Mouse (Mus musculus) ovary, postnatal 14 days (tissue): ENCODE results near the gene Gda.

Source experiments
- DNase-seq: peaks from one replicate; pipeline ENCODE4 v3.0.0; 2022; ENCODE audit warnings: low spot score

Gda gene

DNA sequence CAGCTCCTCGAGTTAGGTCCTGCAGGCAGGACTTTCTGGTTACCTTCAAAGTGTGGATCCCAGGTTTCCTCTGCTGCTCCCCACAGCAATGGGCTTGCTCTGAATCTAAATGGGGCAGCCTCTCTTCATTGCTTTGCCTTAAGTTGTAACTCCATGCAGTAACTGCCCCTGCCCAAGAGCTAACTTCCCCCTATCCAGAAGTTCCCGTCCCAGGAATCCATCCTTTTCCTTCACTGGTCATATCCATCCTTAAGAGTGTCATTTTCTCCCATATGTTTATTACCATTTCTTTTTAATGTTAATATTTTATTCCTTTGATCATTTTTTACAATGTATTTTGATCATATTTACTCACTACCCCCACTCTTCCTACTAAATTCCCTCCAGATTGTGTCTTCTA is at the start of gene Gda:
Gene Gda (minus strand): TSS at position 101 of the 400 bp plus-strand sequence.
- DNase-seq = no peak

DNA sequence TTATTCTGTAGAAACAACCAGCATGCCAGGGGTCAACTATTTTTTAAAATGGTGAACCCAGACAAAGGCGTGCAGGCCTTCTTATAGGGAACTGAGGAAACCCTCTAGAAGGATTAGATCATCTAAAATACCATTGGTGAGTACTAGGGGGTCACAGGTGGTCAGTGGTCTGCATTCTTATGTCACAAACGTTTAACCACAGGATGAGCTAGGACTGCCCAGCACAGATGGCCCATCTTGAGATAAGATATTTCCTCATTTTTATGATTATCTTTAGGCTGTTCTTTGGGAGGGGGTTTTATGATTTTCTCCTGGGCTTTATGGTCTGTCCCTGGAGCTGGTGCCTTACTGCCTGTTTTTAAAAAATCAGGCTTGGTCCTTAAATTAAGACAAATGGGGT is 47.0 kb upstream of the Gda start:
- DNase-seq = no peak

DNA sequence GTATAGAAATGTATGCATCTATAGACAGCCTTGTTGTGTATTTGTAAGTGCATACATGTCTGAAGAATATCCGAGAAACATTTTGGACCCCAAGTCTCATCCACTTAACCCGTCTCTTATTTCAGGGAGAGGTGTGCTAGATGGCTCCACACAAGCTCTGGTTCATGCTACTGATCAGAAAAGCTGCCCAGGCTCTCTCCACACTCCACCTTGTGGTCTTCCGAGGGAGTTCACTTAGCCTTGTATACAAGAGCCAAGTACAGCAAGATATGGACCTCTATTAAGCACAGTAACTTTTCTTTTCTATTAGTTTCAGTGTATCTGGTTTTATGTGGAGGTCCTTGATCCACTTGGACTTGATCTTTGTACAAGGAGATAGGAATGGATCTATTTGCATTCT is 36.9 kb upstream of the Gda start:
- DNase-seq = peak; percentile 26

DNA sequence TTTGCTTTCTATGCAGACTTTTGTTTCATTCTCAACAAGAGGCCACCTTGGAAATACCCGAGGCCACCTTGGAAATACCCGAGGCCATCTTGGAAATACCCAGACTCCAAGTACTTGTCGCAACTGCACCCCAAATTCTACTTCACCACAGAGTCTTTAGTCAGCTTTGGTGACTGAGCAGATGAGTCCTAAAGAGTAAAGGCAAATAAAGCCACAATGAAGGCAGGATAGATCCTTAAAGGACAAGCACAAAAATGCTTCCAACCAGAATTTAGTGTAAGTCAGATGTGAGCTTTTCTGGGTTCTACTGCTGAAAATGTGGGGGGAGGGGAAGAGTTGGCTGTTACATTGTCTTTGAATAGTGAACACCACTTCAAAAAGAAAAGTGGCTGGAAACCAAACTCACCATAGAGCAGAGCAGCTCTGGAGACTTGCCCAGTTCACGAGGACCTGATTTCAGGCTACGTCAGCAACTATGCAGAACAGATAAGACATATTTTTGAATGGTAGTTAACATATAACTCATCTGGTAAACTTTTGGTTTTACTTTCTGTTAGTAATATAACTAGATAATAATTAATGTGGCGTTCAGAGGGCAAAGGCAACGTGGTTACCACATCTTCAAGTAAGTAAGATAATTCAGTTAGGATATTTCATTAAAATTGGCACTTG is 34.5 kb upstream of the Gda start:
- no peak for DNase-seq

DNA sequence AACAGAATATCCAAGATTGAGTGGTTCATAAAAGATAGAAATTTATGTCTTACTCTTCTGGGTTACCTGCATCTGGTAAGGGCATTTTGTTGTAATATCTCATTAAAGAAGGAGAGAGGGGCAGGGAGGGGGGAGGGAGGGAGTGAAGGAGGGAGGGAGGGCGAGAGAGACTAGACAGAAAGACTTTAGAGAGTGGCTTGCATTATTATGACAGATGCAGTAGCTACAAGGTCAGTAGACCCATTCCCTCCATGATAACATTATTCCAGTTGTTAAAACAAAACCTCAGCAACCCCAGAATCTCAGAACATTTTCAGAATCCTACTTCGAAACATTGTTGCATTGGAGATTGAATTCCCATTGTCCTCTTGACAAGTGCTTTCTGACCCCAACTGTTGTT is 33.9 kb upstream of the Gda start:
- DNase-seq = no peak

DNA sequence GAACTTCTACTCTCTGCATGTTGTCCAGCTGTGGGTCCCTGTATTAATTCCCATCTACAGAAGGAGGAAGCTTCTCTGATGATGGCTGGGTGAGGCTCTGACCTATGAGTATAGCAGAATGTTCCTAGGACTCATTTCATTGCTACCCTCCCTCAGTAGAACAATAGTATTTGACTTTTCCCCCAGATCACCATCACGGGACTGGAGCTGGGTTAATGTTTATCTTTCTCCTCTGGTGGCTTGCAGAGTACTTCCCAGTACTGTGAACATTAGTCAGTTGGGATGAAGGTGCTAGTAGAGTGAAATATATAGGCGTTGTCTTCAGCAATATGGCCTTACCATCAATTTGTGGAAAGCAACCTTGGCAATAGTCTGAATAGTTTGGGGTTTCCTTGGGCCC is 31.5 kb upstream of the Gda start:
- no peak for DNase-seq

DNA sequence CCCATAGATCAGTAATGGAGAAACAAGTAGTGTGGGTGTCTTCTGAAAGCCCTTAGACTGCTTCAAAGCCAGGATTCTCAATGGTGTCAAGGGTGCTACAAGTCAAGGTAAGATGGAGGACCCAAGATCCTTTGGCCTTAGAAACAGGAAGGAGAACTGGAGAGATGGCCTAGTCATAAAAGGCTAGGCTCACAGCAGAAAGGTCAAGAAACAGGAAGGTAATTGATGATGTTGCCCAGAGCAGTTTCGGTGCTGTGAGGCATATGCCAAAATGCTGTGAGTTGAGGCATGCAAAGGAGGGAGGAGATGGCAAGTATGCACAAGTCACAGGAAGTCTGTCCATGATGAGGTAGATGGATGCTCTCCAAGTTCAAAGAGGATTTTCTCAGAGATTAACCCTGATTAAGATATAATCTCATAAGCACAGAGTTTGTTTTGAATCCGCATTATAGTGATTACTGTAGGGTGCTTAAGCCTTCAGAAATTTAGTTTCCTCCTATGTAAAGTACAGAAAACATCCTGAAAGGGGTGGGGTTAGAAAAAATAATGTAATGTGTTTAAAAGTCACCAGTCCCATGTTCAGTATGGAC is 26.2 kb upstream of the Gda start:
- no peak for DNase-seq

DNA sequence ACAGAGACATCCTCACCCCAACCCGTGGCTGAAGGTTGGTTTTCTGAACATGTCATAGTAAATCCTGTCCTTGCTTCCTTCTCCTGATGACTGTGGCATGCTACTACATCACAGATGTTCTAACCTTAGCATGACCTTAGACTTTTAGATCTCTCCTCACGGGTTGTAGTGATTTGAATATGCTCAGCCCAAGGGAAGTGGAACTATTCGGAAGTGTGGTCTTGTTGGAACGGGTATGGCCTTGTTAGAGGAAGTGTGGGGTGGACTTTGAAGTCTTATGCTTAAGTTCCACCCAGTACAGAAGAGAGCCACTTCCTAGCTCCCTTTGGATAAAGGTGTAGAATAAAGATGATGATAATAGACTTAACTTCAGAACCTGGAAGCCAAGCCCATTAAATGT is 22.6 kb upstream of the Gda start:
- DNase-seq = no peak

DNA sequence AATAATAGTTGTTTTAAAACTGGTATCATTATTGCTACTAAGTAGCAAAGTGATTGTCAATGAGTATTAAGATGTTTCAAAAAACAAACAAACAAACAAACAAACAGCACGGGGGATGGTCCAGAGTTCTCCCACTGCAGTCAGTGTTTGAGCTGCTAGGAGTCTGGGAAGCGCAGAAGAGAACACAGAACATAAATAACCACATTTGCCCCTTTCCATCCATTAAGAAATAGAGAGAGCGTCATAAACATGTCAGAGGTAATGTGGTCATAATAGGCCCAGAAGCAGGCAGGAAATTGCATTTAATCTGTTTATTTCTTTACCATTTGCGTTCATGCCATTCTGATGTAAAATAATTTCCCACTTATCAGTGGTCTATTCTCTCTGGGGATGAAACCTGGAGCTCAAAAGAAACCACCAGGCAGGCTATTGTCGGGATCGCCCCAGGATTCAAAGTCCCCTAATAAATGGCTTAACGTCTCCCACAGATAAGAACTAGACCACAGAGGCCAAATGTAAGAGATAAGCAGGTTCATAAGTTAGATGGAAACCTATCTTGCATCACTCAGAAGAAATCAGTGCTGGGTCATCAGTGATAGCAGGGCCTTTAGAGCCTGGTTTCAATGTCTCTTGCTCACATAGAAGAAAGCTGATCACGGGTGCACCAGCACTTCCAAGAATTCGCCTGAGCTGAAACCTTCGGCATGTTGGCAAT is 20.7 kb upstream of the Gda start:
- DNase-seq = no peak

DNA sequence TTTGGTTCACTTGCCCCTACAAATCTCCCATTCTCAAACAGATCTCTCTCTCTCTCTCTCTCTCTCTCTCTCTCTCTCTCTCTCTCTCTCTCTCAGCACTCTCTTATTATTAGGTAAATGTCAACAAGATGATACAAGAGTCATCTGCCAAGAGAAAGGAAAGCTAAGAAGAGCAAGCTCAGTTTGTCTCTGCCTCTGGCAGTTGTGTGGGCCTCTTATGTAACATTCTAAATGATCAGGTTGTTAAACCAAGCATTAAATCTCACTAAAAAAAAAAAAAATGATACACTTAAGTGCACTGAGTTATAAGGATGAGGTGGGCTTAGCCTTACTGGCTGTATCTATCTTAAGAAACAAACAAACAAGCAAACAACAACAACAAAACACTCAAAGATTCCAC is 18.1 kb upstream of the Gda start:
- no peak for DNase-seq

DNA sequence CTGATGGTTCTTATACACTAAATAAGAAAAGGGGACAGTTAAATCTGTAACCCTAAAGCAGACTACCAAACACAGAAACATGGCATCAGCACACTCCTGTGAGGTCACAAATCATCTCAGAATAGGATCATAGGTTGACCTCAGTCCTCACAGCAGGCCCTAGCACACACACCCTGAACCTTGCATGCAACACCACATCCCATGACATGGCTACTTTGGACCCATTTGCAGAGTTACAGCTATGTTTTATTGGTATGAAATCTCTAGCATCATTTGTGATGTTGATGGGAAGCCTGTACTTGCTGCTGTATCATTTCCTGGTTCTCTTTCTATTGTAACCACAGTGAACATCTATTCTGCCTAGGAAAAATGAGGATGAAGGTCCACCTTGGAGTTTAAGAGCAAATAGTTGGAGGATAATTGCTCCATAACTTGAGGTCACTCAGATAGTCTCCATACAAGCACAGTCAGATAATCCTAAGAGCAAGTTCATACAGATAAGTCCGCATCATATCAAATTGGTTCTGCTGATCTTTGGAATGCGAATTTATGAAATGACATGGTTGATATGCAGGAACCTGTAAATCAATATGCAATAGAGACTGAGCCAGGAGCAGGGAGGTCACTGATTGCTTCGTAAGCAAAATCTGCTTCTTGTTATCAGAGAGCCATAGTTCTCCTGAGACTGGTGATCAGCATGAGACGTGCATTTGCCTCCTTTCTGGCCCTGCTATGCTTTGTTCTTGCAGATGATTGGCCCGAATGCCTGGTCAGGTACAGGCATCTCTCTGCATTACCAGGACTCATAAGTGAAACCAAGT is 14.1 kb upstream of the Gda start:
- no peak for DNase-seq

DNA sequence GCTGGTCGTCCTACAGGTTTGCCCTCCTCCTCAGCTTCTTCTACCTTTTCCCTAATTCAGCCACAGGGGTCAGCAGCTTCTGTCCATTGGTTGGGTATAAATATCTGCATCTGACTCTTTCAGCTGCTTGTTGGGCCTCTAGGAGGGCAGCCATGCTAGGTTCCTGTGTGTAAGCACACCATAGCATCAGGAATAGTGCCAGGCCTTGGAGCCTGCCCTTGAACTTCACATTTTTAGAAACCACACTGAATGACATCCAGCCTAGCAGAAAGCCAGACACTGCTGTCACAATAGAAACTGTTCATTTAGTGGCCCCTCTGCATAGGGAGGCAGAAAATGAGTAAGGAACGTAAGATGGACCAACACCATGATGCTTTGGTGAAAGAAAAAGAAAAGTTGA is 8.9 kb upstream of the Gda start:
- DNase-seq = no peak

DNA sequence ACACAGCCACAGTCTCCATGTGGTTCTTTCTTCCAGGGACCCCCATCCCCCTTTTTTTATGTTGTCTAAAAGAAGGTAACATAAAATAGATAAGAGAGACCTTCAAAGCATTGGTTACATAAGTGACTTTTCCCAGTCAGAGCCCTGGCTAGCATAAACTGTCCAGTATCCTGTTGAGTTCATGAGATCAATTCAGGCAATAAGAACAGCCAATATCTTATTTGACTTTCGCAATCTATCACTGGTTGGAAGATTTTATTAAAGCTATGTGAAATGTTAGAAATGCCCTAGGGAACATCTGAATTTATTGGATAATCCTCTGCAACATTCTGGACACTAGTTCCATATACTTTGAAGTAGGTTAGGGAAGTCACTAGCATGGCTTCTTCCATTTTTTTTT is 7.8 kb upstream of the Gda start:
- DNase-seq = no peak

DNA sequence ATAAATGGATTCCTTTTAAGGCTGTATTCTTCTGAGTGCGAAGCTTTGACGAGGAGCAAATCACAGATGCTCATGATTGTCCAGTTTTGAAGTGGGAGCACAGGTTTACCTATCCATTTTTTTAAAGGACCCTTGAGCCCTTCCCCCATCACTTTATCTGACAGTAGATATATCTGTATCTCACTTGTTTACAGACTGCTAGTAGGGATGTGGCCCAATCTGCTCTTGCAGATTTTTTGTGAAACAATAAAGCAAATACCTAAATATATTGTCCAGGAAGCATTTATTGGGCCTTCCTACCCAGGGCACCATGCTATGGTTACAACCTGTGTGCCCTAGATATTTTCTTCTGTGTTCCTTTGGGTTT is 6.8 kb upstream of the Gda start:
- no peak for DNase-seq

DNA sequence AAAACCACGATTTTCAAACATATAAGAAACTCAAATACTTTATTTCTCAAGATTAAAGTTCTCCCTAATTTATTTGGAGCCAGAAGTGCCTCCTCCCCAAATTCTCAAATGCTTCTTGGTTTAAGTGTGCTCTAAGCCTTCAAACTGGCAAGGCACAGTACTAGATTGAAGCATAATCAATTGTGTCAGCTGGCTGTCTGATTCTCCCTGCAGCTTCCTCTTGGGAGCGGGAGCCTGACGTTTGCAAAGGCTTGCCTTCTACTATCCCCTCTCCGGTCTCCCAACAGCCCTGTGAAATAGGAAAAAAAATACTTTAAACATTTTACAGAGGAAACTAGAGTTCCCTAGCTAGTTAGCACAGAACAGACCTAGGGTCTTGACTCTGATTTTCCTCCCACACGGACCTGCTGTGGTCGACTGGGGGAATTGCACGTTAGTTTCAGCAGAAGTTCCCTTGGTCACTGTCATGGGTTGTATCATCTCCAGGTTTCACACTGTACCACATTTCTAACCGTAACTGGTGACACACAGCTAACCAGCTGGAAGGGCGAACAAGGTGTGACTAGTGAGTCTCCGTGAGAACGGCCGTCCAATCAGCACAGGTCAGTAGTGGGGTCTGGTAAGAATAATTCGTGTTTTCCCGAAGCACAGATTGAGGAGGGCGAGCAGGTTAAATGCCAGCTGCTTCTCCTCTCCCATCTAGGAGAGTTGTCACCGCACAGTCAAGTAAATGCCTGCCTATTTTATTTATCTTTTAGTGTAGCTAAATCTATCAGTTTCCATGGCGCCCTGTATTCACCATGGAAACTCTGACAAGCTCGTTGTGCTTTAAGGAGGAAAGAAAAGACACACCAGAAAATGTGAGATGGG is 6.2 kb upstream of the Gda start:
- DNase-seq = no peak

DNA sequence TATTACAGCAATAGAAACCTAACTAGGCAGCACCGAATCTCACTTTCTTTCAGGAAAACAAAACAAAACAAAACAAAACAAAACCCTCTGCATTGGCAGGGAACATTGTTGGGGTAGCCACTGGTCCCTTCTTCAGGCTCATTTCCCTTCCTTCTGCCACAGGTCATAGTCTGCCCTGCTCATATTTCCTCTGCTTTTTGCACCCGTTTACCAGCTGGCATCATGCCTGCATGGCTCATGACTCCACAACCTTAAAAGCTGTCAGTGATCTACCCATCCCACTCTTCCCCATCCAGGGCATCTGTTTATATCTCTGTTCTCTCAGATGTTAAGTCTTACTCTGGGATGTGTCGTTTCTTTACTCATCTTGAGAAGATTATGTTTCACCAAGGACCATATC is 5.3 kb upstream of the Gda start:
- DNase-seq = no peak

DNA sequence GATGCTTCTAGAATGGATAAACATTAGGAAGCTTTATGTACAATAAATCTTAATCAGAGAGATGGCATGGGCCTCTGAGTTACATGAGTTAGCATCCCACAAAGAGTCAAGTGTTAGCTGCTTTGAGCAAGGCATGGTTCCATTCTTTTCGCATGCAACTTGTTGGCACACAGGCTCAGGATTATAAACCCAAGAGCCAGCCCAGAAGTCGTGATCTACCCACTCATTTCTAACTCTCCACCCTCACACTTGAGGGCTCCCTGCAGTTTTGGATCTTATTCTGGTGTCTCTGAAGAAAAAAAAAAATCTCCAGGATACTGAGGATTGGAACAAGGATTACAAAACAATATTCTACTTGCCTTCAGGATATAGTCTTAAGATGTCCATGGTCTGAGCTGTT is 4.5 kb upstream of the Gda start:
- DNase-seq = no peak

DNA sequence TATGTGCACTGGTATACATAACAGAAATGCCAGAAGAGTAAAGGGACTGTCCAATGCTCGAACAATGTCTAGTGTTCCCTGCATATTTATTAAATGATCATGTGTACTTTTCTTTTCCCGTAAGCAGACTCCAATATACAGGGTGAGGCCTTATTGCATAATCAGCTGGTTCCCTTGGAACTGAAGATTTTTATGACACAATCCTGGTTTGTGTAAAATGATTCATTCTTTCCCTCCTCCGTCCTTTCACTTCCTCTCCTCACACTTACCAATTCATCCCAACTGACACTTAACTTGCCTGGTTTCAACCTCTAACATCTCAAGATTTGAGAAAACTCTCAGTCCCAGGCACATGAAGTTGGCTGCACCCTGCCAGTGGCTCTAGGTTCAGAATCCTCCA is 3.5 kb upstream of the Gda start:
- DNase-seq = no peak

DNA sequence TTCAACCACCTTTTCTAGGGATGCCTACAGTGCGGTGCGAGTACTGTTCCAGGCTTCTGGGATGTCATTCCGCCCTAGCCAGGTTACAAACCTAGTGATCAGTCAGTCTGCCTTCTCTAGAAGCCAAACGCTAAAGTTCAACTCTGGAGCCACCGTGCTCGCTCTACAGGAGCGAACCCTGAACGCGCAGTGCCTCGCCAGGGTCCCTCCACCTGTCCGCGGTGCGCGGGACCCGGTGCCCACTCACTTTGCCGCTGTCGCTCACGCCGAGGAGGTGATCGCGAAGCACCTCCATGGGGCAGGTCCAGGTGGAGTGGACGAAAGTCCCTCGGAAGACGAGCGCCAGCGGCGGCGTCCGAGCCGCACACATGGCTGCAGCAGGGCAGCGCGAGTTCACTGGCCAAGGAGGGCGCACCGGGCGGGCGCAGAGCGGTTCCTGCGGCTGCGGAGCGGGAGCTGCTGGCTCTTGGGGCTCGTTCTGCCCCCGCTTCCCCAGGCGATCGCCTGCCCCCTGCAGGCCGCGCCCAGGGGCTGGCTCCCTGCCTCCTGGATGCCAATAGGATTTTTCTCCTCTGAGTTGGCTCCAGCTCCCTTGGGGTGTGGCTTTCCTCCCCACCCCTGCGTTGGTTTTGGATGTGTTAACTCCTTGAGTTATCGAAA is 994 bp downstream of the Gda start:
- peak; percentile 58 for DNase-seq

DNA sequence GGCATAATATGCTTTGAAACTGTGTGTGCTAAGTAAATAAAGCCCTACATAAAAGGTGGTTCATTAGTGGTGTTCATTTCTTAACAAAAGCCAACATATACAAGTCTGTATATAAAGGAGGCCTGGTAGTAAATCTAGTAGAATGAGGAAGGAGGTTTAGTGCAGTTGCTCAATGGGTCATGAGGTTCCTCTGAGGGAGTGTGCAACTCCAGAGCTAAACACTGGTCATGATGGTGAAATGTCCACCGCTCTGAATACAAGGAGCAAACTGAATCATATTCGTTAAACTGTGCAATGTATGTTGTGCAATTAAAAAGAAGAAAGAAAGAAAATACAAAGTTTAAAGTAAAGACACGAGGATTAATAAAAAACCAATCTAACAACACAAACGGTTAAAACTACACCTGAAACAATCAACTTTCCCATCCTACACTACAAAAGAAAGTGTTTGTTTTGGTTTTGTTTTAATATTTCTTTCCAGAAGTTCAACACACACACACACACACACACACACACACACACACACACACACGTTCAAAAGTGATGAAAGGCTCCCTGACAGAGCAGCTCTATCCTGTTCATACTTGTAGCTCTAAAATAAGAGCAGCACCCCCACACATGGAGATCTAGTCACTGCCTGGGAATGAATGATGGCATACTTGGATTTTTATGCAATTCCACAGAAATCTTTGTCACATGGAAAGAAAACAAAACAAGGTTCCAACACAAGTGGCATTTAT is 11.9 kb downstream of the Gda start:
- no peak for DNase-seq

DNA sequence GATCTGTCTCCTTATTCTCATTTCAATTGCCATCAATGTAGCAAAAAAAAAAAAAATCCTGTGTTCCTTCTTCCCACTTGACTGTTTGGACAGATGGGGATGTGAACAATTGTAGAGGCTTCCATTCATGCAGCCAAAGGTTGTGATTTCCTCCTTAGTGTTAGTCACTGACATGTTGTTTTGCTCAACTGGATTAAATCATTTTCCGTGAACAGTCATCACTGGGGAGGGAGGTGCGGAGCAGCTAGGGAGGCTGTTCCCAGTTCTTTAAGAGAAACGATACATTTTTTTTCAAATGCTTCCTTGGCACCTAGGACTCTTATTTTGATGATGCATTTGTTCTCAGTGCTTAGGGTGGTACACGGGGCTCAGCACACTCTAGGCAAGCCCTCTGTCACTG is 15.8 kb downstream of the Gda start:
- DNase-seq = no peak
